Mouse (Mus musculus) mesoderm, embryonic 11.5 days (tissue): ENCODE data around the gene Tcp1.

Experiments
- DNase-seq: peaks from one replicate; pipeline ENCODE4 v3.0.0-alpha.2; 2012; ENCODE audit warnings: low read depth, low spot score

The Tcp1 gene

DNA sequence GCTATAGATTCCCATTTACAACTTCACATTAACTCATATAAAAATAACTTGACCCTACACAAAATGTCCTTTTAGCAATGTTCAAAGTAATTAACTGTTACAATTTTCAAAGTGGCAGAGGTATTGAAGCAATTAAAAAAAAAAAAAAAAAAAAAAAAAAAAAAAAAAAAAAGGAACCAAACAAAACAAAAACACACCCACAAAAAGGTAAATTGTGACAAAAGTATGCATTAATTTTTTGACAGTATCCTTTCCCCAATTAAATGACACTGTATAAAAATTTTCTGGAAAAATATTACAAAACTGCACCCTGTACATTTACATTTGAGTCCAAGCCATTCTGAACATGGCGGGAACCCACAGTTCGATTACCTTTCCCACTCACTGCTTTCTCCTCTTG lies 51.7 kb downstream of the Tcp1 start:
- no peak for DNase-seq

DNA sequence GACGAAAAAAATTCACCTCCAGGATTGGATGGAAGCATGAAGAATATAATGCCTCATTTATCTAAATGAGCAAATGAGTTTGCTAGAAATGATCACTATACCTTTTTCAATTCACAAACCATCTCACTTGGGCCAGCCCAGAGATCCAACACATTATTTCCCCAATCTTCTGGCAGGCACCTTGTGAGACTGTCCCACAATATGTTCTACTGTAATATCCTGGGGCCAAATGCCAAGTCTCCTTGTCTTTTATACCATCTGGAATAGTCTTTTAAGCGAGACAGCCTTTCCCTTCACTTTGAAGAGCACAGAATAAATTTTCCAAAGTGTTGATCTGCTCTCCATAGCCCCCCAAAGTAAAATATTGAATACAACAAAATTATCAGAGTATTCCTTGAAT lies 58.4 kb downstream of the Tcp1 start:
- no peak for DNase-seq
